Mouse (Mus musculus) left cerebral cortex, adult 9 months (tissue): ENCODE results near the gene Il3ra.
A peak's percentile ranks its signal among the peaks of the same experiment; 100 is the strongest.

Source experiments
- DNase-seq, 2 experiments: peaks; one replicate each; pipeline ENCODE4 v3.0.0; 2022; ENCODE audit warnings: low spot score in 2 of 2

Il3ra gene

GRCm38 (mm10) chr14:14345948-14346812 is at the start of gene Il3ra:
Gene Il3ra (plus strand): TSS chr14:14346275.
- DNase-seq, result peak in 1 of 2 experiments; percentile 70

- DNase-seq, result no peak
Measured at GRCm38 (mm10) chr14:14308938-14309337, 37.1 kb upstream of the Il3ra start.

GRCm38 (mm10) chr14:14309416-14309815 is 36.7 kb upstream of the Il3ra start:
- DNase-seq, result no peak

- no peak for DNase-seq
Measured at GRCm38 (mm10) chr14:14322528-14322927, 23.5 kb upstream of the Il3ra start, which contains the start of gene Olfr31. Gene Olfr31 (plus strand): TSS chr14:14322828.

GRCm38 (mm10) chr14:14345113-14345871 is 783 bp upstream of the Il3ra start:
- peak in 1 of 2 experiments; percentile 83 for DNase-seq

GRCm38 (mm10) chr14:14346813-14347100 is 682 bp downstream of the Il3ra start:
- no peak for DNase-seq

- peak in 1 of 2 experiments; percentile 39 for DNase-seq
Measured at GRCm38 (mm10) chr14:14347151-14347835, 1.2 kb downstream of the Il3ra start.

GRCm38 (mm10) chr14:14347836-14348621 is 2.0 kb downstream of the Il3ra start:
- DNase-seq, result peak in 1 of 2 experiments; percentile 35

- DNase-seq, result peak in 1 of 2 experiments; percentile 9
Measured at GRCm38 (mm10) chr14:14348674-14349401, 2.8 kb downstream of the Il3ra start.

- peak in 1 of 2 experiments; percentile 11 for DNase-seq
Measured at GRCm38 (mm10) chr14:14349485-14350262, 3.6 kb downstream of the Il3ra start.

GRCm38 (mm10) chr14:14350263-14351147 is 4.4 kb downstream of the Il3ra start:
- DNase-seq, result peak in 1 of 2 experiments; percentile 2

- DNase-seq, result peak in 1 of 2 experiments; percentile 2
Measured at GRCm38 (mm10) chr14:14351148-14351455, 5.0 kb downstream of the Il3ra start.

- DNase-seq, result peak in 1 of 2 experiments; percentile 2
Measured at GRCm38 (mm10) chr14:14351721-14352590, 5.9 kb downstream of the Il3ra start.

GRCm38 (mm10) chr14:14352606-14353005 is 6.5 kb downstream of the Il3ra start:
- DNase-seq, result no peak

GRCm38 (mm10) chr14:14353081-14353732 is 7.1 kb downstream of the Il3ra start:
- DNase-seq, result no peak

GRCm38 (mm10) chr14:14353740-14354510 is 7.8 kb downstream of the Il3ra start:
- DNase-seq, result peak in 1 of 2 experiments; percentile 1
